Mouse (Mus musculus) urinary bladder, postnatal 4 days (tissue): ENCODE measurements around the gene Cd81.

ENCODE experiments used
- DNase-seq, 2 experiments: peaks; one replicate each; pipeline ENCODE4 v3.0.0; 2021 to 2022; ENCODE audit warnings: low spot score in 2 of 2

Cd81 gene

GRCm38 (mm10) chr7:143112395-143112794, 59.9 kb downstream of the Cd81 start:
- DNase-seq: no peak

- DNase-seq: no peak
These were observed 62.2 kb downstream of the Cd81 start for GRCm38 (mm10) chr7:143114773-143115172.

- no peak for DNase-seq
These were observed 64.0 kb downstream of the Cd81 start for GRCm38 (mm10) chr7:143116521-143116920.
